Mouse (Mus musculus) megakaryocyte progenitor cell, adult 5-6 weeks (primary cell): ENCODE data around the gene Cyp2w1. TPM values are rescaled to one million over a fixed set of nuclear protein-coding genes. Genes with fewer than 3 reads are reported as not detected.

ENCODE experiments used
- ATAC-seq: replicated peaks from 2 replicates; pipeline ENCODE4 v1.8.0; 2016; ENCODE audit warnings: mild to moderate bottlenecking, moderate TSS enrichment, inconsistent platforms; ENCODE audit not compliant: poor library complexity
- total RNA-seq, 2 experiments: library from RNA; stranded (forward) in 1 of 2; stranded (reverse) in 1 of 2; fragments of 157-497, 149-512 nt in 1 of 2; fragments of 200-1000 nt in 1 of 2; gene quantifications; 2 replicates each; pipeline versions ENCODE4 v1.2.3 to v1.2.4; 2015 to 2017

Gene Cyp2w1
- total RNA-seq, 2 experiments from 2014 or later, result not detected

DNA sequence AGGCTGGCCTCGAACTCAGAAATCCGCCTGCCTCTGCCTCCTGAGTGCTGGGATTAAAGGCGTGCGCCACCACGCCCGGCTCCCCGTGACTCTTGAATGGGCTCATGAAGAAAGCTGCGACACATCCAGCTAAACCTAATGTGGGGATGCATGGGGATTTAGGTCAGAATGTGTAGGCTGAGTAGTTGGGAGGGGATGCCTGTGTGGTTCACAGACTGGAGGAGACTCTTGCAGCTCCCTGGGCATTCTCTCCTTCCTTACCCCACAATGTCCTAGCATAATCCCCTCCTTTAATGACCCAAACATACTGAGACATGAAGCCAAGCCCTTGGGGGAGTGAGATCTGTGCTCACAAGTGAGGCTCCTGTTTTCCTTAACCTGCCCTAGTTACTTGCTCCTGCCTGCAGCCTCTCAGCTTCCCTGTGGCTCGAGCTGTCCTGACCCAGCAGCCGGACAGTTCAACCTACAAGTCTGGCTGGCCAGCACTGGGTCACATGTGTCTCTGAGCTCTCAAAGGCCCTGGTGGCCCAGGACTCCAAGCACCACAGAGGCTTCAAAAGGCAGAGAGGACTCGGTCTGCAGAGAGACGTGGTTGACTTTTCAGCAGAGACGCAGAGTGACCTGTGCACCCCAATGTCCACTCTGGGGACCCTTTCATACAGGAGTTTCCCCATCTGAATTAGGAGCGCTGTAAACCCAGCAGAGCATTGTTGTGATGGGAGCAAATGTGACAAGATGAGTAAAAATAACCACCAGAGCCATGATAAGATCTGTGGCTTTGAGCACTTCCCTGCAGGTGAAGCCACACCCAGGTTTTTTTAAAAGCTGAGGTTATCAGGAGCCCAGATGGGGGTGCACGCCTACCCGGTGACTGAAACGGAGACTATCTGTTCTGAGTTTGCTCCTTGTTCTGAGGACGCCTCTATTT, 29.4 kb downstream of the Cyp2w1 start:
- ATAC-seq, result peak; percentile 38

DNA sequence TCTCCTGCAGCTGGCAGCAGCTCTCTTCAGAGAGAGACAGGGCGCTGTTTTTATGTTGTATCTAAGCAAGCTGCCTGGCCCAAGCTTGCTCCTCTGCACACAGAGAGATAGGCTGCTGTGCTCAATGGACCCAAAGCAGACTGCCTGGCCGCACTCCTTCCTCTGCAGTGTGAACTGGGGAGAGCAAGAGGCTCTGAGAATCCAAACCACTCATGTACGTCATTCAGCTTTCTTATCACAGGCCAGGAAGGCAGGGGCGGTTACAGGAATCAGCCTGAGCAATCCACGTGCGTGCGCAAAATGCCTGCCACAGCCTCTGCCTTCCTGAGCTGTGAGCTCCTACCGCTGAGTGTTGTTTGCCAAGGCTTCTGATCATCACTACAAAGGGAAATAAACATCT, 30.3 kb downstream of the Cyp2w1 start:
- ATAC-seq, result peak; percentile 63

DNA sequence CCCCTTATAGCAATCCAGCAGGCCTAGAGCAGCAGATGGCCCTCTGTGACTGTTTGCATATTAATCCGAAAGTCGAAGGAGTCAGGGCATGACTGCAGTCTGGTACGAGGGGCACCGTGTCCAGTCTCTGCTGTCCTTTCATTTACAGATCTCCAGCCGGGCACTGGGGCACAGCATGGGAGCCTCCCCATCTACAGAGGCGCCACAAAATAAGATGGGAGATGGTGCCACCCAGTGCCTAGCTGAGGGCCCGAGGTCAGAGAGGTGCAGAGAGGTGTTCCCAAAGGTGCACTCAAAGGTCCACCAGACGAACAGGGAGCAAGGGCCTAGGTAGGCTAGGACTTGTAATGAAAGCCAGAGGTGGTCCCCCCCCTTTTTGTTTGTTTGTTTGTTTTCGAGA, 30.8 kb downstream of the Cyp2w1 start:
- ATAC-seq, result no peak

DNA sequence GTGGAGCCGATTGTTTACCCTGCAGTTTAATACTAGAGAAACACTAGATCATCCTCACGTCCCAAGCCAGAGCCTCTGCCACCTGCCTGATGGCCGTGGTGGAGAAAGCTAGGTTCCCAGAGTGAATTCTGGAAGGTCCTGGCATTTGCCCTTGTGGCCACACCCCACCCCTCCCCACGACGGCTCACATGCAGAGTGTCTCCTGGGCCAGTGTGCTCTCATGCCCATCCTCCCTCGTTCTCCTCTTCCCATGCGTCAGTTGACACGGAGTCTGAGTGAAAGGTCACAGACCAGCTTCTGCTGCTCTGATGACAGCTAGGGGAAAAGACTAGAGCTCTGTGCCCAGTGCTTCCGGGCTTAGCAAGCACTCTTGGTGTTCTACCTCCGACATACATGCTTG, 32.1 kb downstream of the Cyp2w1 start:
- no peak for ATAC-seq

DNA sequence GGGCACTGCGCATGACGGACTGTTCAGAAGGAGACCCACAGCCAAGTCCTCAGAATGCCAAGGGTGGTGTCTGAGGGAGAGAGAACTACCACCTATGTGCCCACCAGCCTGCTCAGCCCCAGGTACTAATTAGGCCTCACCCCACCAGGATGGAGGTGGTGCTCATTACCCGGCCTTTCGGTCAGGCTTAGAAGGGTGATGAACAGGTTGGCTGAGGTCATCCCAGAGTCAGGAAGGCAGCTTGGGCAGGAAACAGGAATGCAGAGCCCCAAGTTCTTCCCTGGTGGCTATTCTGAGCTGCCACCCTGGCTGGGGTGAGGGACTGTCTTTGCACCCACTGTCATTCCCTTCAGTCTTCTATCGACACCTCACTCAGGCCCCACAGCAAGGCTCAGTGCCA, 33.6 kb downstream of the Cyp2w1 start:
- no peak for ATAC-seq

DNA sequence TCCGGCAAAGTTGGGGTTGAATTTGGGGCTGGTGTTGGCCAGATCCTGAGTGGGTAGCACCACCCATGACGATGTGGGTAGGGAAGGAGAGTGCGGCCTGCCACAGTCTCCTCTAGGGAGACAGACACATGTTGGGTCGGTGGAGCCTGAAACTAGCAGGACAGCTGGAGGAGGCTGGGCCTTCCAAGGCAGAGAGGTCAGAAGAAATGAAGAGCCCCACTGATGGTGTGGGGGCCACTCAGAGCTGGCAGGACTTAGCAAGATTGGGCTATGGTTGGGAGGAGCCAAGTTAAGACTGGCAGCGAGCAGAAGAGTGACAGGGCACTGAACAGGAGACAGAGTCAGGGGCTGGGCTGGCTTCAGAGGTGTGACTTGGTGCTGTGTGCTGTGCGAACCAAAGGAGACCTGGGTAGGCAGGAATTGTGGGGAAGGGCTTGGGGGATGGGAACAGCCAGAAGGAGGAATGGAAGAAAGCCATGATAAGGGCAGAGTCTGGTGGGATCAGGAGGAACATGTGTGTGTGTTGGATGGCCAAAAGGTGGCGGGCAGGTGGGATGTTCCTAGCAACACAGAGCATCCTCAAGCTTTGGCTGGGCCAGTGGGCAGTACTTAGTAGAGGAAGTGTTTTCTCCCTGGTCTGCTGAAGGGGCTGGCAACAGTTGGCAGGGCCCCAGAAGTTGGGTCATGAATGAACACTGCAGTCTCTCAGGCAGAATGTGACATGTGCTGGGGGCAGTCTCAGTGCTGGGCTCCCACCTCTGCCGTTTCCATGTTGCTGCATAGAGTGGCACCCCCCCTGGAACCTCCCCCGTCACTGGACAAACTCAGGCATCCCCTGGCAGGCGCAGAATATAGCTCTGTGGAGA, 35.1 kb downstream of the Cyp2w1 start:
- no peak for ATAC-seq

DNA sequence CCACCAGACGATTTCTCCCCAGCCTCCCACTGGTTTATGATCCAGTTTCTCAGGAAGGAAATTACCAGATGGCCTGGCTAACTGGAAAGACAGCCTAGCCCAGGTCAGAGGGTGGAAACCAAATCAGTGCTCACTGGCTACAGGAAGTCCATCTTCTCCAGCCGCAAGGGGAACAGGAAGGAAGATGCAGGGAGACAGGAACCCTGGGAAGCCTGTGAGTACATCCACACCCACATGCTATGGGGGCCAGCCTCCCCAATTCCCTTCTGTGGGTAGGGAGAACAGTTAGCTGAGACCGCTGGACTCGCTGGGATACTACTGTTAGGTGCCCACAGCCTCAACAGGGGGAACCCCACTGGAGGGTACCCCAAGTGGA, 35.8 kb downstream of the Cyp2w1 start:
- no peak for ATAC-seq

DNA sequence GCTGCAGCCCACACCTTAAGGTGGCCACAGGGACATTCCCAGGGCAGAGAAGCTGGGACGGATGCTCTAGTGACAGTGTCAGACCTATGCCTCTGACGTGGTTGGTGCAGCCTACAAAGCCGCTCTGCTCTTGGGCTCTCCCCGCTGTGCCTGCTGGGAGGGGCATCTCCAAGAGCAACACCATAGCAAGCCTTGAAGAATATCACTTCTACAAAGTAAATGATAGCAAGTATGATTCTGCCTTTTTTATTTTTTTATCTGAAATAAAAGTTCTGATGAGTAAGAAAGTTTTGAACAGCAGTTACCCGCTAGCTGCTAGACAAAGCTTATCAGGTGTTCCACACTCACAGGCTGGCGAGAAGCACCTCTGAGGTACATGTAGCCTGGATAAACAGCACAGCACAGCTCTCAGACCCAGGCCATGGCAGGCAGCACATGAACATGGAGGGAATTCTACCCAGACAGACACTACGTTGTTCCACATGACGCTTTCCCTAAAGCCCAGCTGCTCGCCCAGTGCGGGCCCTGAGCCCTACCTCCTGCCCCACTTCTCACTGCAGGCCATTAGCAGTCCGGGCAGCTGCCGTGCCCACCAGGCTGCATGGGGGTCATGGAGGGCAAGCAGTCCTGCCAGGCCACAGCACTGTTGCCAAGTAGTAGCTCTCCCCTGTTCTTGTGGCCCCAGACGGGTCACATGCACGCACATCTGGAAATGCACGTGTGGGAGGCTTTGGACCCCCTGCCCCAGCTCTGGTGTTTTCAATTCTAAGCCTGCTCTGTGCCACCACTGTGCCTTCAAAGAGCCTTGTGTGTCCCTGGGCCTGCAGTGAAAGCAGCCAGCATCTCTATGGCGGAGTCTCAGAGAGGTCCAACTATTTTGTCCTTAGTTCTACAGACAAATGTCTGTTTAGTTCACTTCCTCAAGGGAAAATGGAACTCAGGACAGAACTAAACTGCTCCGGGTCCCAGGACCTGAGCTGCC, 36.6 kb downstream of the Cyp2w1 start:
- peak; percentile 69 for ATAC-seq

DNA sequence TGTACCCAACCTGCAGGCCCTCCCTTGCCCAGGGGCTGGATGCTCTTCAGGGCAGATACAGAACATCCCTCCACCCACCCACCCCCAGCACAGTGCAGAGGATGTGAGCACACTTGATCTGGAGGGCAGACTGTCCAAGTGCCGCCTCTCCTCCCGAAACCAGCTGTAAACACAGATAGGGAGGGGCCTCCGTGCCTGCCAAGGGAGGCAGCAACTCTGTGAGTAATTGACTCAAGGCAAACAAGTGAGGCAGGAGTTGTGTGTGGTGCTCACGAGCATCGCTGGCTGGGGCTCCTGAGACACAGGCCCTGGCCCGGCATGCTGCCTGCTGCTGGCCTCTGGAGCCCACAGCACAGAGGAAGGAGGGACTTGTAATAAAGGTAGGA, 37.3 kb downstream of the Cyp2w1 start:
- peak; percentile 60 for ATAC-seq

DNA sequence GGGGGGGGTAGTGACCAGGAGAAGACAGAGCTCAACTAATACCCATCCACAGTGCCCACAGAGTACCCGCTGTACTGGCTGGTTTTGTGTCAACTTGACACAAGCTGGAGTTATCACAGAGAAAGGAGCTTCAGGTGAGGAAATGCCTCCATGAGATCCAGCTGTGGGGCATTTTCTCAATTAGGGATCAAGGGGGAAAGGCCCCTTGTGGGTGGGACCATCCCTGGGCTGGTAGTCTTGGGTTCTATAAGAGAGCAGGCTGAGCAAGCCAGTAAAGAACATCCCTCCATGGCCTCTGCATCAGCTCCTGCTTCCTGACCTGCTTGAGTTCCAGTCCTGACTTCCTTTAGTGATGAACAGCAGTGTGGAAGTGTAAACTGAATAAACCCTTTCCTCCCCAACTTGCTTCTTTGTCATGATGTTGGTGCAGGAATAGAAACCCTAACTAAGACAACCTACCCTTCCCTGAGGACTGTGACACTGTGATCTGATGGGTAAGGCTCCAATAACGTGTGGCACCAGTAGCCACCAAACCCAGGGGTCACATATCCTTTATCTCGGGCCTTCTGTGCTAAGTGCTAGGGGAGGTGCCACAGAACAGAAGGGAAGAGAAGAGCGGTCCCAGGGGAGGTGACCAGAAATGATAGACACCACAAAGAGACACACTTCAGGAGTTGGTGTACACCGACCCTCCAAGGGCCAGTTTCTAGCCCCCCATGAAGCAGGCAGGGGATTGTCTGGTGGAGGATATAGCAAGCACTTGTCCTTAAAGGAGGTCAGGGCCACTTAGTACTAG, 38.1 kb downstream of the Cyp2w1 start:
- peak; percentile 21 for ATAC-seq

DNA sequence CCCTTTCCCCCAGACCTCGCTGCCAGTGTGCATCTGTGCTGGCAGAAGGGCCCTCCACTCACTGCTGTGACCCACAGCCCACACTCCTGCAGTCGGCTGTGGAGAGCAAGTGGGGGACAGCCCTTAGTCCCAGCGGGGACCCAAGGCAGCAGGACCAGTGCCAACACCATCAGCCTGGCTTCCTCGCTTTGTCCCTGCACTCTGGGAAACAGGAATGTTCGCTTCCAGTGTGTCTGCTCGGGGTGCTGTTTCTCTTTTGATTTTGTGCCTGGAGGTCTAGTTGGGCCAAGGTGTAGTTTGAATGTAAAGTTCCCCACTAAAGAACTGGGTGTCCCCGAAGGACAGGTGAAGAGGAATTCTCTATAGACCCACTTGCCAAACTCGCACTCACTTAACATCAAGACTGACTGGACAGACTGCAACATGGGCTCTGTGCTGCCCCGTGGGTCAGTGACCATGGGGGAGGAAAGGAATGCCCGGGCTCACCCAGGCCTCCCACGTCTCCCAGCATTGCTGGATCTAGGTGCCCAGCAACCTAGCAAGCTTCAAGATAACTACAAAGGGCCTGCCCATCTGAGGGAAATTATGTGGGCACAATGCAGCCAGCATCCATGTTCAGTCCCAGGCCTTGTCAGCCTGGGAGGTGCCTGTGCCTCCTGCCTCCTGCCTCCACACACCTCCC, 39.0 kb downstream of the Cyp2w1 start:
- no peak for ATAC-seq

DNA sequence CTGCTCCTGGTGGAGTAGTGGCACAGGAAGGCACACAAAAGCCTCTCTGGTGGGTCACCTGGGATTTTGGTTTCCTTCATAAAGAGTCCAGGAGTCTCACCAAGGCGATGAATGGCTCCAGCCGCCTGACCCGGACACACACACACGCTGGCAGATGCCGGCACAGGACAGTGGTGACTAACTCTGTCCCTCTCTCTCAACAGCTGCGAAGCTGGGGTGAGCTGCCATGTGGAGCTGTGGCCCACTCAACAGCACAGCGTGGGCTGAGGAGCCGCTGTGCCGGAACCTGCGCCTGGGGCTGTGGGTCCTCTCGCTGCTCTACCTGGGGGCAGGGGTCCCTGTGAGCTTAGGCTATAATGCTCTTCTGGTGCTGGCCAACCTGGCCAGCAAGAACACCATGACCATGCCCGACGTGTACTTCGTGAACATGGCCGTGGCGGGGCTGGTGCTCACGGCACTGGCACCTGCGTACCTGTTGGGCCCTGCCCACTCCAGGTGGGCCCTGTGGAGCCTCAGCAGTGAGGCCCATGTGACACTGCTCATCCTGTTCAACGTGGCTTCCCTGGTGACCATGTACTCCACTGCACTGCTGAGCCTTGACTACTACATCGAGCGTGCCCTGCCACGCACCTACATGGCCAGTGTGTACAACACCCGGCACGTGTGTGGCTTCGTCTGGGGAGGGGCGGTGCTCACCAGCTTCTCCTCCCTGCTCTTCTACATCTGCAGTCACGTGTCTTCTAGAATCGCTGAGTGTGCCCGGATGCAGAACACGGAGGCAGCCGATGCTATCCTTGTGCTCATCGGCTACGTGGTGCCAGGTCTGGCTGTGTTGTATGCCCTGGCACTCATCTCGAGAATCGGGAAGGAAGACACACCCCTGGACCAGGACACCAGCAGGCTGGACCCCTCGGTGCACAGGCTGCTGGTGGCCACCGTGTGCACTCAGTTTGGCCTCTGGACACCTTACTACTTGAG, 40.1 kb downstream of the Cyp2w1 start:
- no peak for ATAC-seq

DNA sequence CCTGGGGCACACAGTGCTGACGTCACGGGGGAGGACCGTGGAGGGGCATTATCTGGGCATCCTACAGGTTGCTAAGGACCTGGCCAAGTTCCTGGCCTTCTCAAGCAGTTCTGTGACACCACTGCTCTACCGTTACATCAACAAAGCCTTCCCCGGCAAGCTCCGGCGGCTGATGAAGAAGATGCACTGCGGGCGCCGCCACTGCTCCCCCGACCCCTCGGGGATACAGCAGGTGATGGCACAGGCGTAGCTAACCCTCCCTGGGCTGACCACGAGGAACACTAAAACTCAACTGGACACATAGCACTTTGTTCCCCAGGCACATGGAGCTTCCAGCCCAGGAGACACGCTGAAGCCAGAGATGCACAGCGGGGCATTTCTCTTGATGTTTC, 40.8 kb downstream of the Cyp2w1 start:
- ATAC-seq, result no peak

DNA sequence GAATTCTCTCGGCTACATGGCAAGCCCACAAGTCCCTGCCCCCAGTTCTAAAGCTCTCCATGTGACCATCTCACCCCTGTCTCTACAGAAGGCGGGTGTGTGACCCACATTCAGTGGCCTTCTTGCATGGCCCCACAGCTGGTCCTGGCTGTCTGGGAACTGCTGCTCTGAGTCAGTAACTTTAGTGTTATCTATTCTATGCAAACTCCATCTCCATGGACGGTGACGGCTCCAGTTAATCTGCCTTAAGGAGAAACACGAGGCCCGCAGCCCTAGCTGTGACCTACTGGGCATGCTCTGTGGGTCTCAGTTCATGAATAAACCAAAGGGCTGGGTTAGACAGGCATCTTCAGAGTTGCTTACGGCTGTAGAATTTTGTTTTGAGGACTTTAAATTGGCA, 42.0 kb downstream of the Cyp2w1 start:
- ATAC-seq, result peak; percentile 17

DNA sequence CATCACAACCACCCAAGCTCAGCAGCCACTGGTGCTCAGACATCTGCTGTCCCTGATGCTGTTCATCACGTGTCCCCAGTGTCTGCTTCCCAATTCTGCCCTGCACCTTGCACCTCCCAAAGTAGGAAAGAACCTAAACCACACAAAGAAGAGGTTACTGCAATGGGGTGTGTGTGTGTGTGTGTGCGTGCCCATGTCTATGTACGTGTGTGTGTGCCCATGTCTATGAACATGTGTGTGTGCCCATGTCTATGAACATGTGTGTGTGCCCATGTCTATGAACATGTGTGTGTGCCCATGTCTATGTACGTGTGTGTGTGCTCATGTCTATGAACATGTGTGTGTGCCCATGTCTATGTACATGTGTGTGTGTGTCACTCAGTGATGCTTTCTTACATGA, 43.1 kb downstream of the Cyp2w1 start:
- ATAC-seq, result no peak

DNA sequence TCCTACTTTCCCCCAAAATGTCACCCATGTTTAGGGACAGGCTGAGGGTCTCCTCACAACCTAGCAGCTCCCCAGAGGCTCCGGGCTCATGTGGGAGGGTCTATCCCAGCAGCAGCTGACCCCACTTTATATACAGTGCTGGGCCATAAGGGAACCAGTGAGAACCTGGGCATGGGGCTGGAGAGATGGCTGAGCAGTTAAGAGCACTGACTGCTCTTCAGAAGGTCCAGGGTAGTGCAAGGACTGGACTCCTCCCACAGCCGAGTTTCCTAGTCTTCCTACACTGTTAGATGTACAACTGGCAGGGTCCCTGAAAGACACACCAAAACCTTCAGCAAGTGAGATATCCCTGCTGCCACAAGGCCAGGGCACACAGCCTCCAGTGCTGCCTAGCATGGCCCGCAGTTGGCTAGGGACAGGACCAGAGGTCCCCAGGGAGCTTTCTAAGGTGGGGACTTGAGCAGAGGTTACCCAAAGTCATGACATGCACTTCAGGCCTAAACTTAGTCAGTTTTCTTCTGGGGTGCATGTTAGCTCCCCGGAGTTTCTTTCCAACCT, 45.0 kb downstream of the Cyp2w1 start:
- no peak for ATAC-seq

DNA sequence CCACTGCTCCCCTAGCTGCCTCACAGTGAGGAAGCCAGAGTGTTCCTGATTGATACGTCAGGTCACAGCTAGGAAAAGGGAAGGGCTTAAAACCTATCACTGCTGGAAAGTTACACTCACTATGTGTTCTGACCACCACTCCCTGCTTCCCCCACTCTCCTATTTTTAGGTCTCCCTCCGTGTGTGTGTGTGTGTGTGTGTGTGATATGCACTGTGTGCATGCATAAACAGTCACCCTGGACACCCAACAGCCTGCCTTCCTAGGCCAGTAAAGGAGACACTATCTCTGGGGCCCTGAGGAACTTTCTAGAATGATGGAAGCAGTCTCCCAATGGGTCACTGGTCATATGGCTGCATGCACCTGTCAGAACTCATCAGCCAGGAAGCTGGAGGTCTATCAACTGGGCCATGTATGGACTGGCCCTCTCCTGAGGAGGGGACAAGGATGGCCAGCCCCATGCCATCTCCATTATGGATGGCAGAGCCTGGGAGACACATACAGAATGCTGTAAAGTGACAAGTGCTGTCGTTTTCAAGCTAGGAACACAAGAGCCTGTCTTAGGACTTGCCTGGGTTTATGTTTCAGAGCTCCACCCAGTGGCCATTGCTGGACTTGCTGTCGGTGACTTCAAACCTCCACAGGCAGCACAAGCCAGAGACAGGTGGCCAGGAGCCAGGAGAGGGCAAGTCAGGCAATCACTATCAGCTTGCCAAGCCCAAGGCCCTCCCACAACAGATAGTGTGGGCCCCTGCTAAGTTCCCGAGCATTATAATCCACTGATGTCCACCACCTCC, 45.7 kb downstream of the Cyp2w1 start:
- ATAC-seq, result peak; percentile 90
